12 mouse cellular contexts compared by ENCODE assay signal in genomic region chr14:52013021-52013610, GRCm38 (mm10). TPM values are rescaled to one million over a fixed set of nuclear protein-coding genes. Genes with fewer than 3 reads are reported as not detected.
DNase-seq lines count a peak whose midpoint lies in the region; ATAC-seq and TF ChIP-seq lines count a peak whose summit lies in the region.
"Had no signal": no experiment of that assay in that cellular context is flagged by ENCODE, and none has a peak within 500 bp of the region (broad histone marks: within the 10 kb centered on the region; RNA-seq: fewer than 3 reads in every experiment).

No protein-coding gene starts in this region.

- no peak for TF ChIP-seq CTCF in stomach, postnatal 0 days (IDR thresholded peaks at IDR 0.05; ENCODE audit: low read depth)

- 54% methylated on average over 8 of the region's 8 CpGs for WGBS in limb, embryonic 13.5 days
- WGBS in stomach, postnatal 0 days: 53% methylated on average over 8 of the region's 8 CpGs

- H3K9ac ChIP-seq in limb, embryonic 13.5 days: peak overlapping the region; percentile 78; the same call in 1 of the 2 replicates
- H3K9ac ChIP-seq in stomach, postnatal 0 days (ENCODE audit: low read length): no peak overlapping the region

- H3K27ac ChIP-seq in limb, embryonic 13.5 days: peak overlapping the region; percentile 93
- H3K27ac ChIP-seq in stomach, postnatal 0 days (replicated peaks): peak overlapping the region; percentile 99; the same call in 1 of the 2 replicates
- H3K27ac ChIP-seq: macrophage had no signal

- peak overlapping the region; percentile 66 for H3K4me2 ChIP-seq in limb, embryonic 13.5 days (replicated peaks)
- H3K4me2 ChIP-seq in stomach, postnatal 0 days (replicated peaks; ENCODE audit: low read depth): no peak overlapping the region

- peak overlapping the region; percentile 95 for H3K4me3 ChIP-seq in megakaryocyte, embryonic 14.5 days (replicated peaks)
- H3K4me3 ChIP-seq in limb, embryonic 13.5 days: peak overlapping the region; percentile 62
- H3K4me3 ChIP-seq in stomach, postnatal 0 days (ENCODE audit: low read depth, low read length): no peak overlapping the region; the same call in 1 of the 2 replicates

- no peaks in the 10 kb centered on the region for H3K27me3 ChIP-seq in megakaryocyte, embryonic 14.5 days (replicated peaks)
- no peaks in the 10 kb centered on the region for H3K27me3 ChIP-seq in limb, embryonic 13.5 days
- H3K27me3 ChIP-seq in stomach, postnatal 0 days (ENCODE audit: control insufficient read depth, insufficient read depth, low read length): no peaks in the 10 kb centered on the region

- H3K9me3 ChIP-seq in megakaryocyte, embryonic 14.5 days: no peaks in the 10 kb centered on the region
- no peaks in the 10 kb centered on the region for H3K9me3 ChIP-seq in limb, embryonic 13.5 days
- no peaks in the 10 kb centered on the region for H3K9me3 ChIP-seq in stomach, postnatal 0 days (ENCODE audit: control insufficient read depth, low read length)

- peak; percentile 42 for DNase-seq in cerebellum, adult 9-11 months
- no peak for DNase-seq in stomach, postnatal 0 days (ENCODE audit: low spot score)
- no peak for DNase-seq in right cerebral cortex, postnatal 36 days (ENCODE audit: low spot score in 2 of 2)
- DNase-seq in frontal cortex, postnatal 14 days (ENCODE audit: low spot score in 2 of 2): no peak

- peaks cover 27% of the 10 kb centered on the region for H3K36me3 ChIP-seq in megakaryocyte, embryonic 14.5 days (replicated peaks; ENCODE audit: low read length)
- peaks cover 13% of the 10 kb centered on the region for H3K36me3 ChIP-seq in limb, embryonic 13.5 days
- no peaks in the 10 kb centered on the region for H3K36me3 ChIP-seq in stomach, postnatal 0 days (ENCODE audit: control insufficient read depth, insufficient read depth, low read length)

- no peak for ATAC-seq in cerebellum, adult (ENCODE audit: insufficient number of reproducible peaks, low FRiP score, low TSS enrichment)
- ATAC-seq in megakaryocyte, adult 5-6 weeks (ENCODE audit: poor library complexity, severe bottlenecking): no peak
- ATAC-seq in limb, embryonic 13.5 days (ENCODE audit: low FRiP score, low read depth): no peak
- ATAC-seq in stomach, postnatal 0 days (ENCODE audit: low FRiP score, low TSS enrichment): no peak

- H3K4me1 ChIP-seq in megakaryocyte, embryonic 14.5 days: peaks cover 81% of the 10 kb centered on the region
- peaks cover 73% of the 10 kb centered on the region for H3K4me1 ChIP-seq in limb, embryonic 13.5 days
- peaks cover 10% of the 10 kb centered on the region; the same call in 1 of the 2 replicates for H3K4me1 ChIP-seq in stomach, postnatal 0 days (replicated peaks; ENCODE audit: control insufficient read depth, insufficient read depth)

- no peak for TF ChIP-seq EP300 in stomach, postnatal 0 days (optimal IDR thresholded peaks at IDR 0.05)

RNA-seq across cellular contexts. Expression of gene Tmem253, which starts 2.3 kb away (rescaled TPM):
- not detected in 2 replicates for polyA plus RNA-seq in megakaryocyte, embryonic 14.5 days (2012; ENCODE audit: insufficient read depth, low replicate concordance)
- total RNA-seq in megakaryocyte, adult 5-6 weeks (2015): not detected in 2 replicates
- total RNA-seq in megakaryocyte, adult 5-6 weeks (2017): not detected in 2 replicates
- polyA plus RNA-seq in limb, embryonic 13.5 days (2015; fragmentation: Nextera tagmentation; extraction: Ambion mirVana): 0.78 and 1.4 TPM in 2 replicates
- 4.6 and 4.9 TPM in 2 replicates for polyA plus RNA-seq in stomach, postnatal 0 days (2015; fragmentation: Nextera tagmentation; extraction: Ambion mirVana)

RNA-seq across cellular contexts. Expression of gene Zfp219, which starts 7.4 kb away (rescaled TPM):
- polyA plus RNA-seq in megakaryocyte, embryonic 14.5 days (2012; ENCODE audit: insufficient read depth, low replicate concordance): 50.3 and 65.2 TPM in 2 replicates
- 3.7 and 4.4 TPM in 2 replicates for total RNA-seq in megakaryocyte, adult 5-6 weeks (2015)
- total RNA-seq in megakaryocyte, adult 5-6 weeks (2017): 4.7 and 5.1 TPM in 2 replicates
- polyA plus RNA-seq in limb, embryonic 13.5 days (2015; fragmentation: Nextera tagmentation; extraction: Ambion mirVana): 30.8 and 32.2 TPM in 2 replicates
- polyA plus RNA-seq in stomach, postnatal 0 days (2015; fragmentation: Nextera tagmentation; extraction: Ambion mirVana): 18.1 and 18.5 TPM in 2 replicates

RNA-seq across cellular contexts. Expression of gene Arhgef40, which starts 28.6 kb away (rescaled TPM):
- polyA plus RNA-seq in megakaryocyte, embryonic 14.5 days (2012; ENCODE audit: insufficient read depth, low replicate concordance): 12.9 and 14.5 TPM in 2 replicates
- total RNA-seq in megakaryocyte, adult 5-6 weeks (2015): 1.7 and 2.6 TPM in 2 replicates
- total RNA-seq in megakaryocyte, adult 5-6 weeks (2017): 2.2 and 5.1 TPM in 2 replicates
- polyA plus RNA-seq in limb, embryonic 13.5 days (2015; fragmentation: Nextera tagmentation; extraction: Ambion mirVana): 189 and 203 TPM in 2 replicates
- 32.9 and 36.4 TPM in 2 replicates for polyA plus RNA-seq in stomach, postnatal 0 days (2015; fragmentation: Nextera tagmentation; extraction: Ambion mirVana)

RNA-seq across cellular contexts. Expression of gene Olfr221, which starts 29.1 kb away (rescaled TPM):
- polyA plus RNA-seq in megakaryocyte, embryonic 14.5 days (2012; ENCODE audit: insufficient read depth, low replicate concordance): not detected in 2 replicates
- not detected in 2 replicates for total RNA-seq in megakaryocyte, adult 5-6 weeks (2015)
- total RNA-seq in megakaryocyte, adult 5-6 weeks (2017): not detected in 2 replicates
- polyA plus RNA-seq in limb, embryonic 13.5 days (2015; fragmentation: Nextera tagmentation; extraction: Ambion mirVana): not detected in 2 replicates
- polyA plus RNA-seq in stomach, postnatal 0 days (2015; fragmentation: Nextera tagmentation; extraction: Ambion mirVana): not detected in 2 replicates
- total RNA-seq: adrenal gland, postnatal 14 days had no signal
- polyA plus RNA-seq: C2C12; macrophage; spleen, adult 2 months had no signal
